Mouse (Mus musculus): ENCODE measurements around the gene Arhgap15.

- no peak for TF ChIP-seq CTCF (IDR thresholded peaks at IDR 0.05; ENCODE audit: insufficient read depth, low read depth, low read length)
- no peak for TF ChIP-seq POLR2A (IDR thresholded peaks at IDR 0.05; ENCODE audit: insufficient read depth, low read depth, low read length)
Observed at GRCm38 (mm10) chr2:44010249-44010648, 261.6 kb downstream of the Arhgap15 start.
